Mouse (Mus musculus) testis, adult 2 months (tissue): ENCODE results near the gene Lmntd1.

ENCODE experiments used
- CTCF ChIP-seq: fragments of 200-500 bp; IDR thresholded peaks from 2 replicates; pipeline ENCODE4 v1.5.1; 2012; ENCODE audit warnings: low read depth, mild to moderate bottlenecking, inconsistent platforms, low read length, moderate library complexity; ENCODE audit not compliant: control insufficient read depth, insufficient read depth, insufficient replicate concordance
- POLR2A ChIP-seq: fragments of 200-500 bp; IDR thresholded peaks from 2 replicates; pipeline ENCODE4 v1.6.1; 2012; ENCODE audit warnings: low read depth, mild to moderate bottlenecking, inconsistent platforms, low read length, moderate library complexity; ENCODE audit not compliant: control insufficient read depth

- no peak for TF ChIP-seq POLR2A
- TF ChIP-seq CTCF: no peak
Observed at GRCm38 (mm10) chr6:145593991-145594390, 20.1 kb downstream of the Lmntd1 start.
